Mouse (Mus musculus) ovary, adult 18-20 months (tissue): ENCODE results near the gene Ripk4.

Experiments used
- DNase-seq: peaks from one replicate; pipeline ENCODE4 v3.0.0; 2022; ENCODE audit warnings: low spot score, mixed read lengths

Gene Ripk4

DNA sequence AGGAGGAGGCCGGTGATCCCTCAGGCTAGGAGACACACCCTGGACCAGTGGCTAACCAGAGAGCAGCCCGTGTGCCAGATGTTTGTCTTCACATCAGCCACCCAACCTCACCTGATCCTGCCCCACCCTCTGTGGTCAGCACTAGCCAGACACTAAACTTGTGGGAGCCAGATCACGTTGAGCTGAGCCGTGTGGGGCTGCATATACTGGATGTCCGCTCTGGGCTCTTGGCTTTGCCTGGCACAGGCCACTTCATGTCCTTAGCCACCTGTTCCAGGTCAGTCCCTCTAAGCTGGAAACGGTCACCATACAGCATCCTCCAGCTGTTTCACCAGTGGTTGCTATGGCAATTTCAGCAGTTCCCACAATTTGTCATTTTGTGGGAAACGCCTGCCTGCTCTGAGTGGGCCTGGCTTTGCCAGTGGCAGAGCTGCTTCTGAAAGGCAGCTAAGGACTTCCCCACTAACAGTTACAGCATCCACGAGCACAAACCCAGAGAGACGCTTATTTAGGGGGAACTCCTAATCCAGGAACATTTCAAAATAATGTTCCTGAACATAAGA, 28.7 kb downstream of the Ripk4 start:
- no peak for DNase-seq

DNA sequence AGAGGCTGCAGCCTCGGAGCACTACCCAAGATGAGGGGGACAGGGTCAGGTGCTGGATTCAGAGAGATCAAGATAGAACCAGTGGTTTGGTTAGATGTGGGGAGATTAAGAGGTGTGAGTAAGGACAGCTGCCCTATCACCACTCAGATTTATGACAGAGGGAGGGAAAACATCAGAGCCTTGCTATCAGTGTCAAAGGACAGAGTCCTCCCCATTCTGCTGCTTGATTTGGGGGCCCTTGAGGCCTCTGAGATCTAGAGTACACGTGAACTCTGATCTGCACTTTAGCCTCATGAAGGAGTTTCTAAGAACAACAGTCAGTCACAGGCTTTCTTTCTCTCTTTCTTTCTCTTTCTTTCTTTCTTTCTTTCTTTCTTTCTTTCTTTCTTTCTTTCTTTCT, 30.0 kb downstream of the Ripk4 start:
- no peak for DNase-seq

DNA sequence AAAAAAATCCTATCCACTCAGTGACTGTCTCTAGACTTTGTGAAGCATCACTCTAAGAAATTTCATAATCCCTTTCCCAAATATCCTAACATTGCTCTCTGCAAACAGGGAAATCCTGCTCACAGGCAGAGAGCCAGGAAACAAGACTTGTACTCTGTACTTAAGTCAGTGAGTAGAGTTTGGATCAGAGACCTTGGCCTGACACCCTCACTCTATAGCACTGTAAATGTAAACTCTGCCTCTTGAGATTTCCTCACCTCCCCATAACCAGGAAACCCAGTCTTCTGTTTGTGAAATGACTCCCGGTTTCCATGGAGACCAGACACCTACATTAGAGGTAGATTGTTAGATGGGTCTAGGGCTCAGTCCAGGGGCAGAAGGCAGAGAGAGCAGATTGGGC, 33.3 kb downstream of the Ripk4 start:
- no peak for DNase-seq

DNA sequence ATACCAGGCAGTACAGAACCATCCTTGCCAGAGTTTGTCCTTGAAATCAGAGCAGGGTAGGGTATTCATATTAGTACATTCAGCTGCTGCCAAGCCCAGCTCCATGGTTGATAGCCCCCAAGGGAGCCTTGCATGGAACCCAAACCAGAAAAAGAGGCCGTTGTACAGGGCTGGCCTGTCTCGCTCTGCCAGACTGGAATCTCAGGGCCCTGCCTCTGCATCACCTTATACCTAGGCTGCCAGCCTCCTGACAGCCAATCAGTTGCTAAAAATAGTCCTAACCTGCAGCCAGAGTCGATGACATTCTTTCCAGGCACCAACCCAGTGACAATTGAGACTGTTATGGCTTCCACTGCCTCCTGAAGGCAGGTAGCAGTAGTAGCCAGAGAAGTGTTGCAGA, 37.2 kb downstream of the Ripk4 start:
- no peak for DNase-seq

DNA sequence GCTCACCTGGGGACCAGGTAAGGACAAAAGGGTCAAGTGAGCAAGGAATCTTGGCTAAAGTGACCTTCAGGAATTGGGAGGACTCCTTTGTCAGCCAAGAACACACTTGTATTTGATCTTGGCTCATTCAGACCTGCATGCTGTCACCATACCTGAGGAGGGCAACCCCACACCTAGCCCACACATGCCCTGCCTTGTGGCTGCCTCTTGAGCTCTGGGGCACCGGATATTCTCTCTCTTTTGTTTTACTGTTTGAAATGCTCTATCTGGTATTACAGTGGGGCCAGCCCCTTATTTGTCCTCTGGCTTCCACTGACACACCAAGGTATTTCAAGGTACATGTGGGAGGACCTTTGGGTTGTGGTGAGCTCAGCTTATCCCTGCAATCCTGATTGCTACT, 43.5 kb downstream of the Ripk4 start:
- DNase-seq, result no peak

DNA sequence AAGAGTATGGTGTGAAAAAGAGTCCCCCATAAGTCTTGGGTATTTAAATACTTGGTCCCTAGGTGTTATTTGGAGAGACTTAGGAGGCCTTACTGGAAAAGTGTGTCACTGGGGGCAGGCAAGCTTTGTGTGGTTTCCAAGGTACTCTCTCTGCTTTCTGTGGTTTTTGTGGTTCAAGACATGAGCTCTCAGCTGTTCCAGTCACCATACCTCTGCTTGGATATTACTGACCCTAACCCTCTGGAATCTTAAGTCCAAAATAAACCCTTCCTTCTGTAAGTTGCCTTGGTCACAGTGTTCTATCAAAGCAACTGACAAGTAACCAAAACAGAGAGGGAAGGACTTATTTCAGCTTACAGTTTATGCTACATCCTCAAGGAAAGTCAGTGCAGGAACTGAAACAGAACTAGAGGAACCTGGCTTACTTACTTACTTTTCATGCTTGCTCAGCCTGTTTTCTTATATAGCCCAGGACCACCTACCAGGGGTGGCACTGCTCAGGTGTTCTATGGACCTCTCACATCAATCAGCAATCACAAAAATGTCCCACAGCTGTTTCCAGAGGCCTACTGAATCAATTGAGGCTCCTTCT, 44.1 kb downstream of the Ripk4 start:
- no peak for DNase-seq

DNA sequence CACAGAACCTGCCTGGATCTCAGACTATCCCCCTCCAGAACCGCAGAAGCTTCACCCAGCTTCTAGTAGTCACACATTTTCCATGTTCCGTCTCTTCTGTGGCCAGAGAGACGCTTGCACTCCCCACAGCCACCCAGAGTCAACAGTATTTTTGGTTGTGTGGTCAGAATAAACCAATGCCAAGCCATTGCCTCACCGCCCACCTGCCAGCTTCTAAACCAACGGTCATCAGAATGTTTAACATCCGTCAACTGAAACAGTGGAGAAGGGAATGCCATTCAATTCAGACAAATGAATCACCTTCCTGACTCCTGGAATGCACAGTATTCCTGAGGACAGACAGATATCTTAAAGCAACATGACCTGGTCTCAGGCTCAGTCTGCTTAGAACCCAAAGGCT, 47.0 kb downstream of the Ripk4 start:
- no peak for DNase-seq

DNA sequence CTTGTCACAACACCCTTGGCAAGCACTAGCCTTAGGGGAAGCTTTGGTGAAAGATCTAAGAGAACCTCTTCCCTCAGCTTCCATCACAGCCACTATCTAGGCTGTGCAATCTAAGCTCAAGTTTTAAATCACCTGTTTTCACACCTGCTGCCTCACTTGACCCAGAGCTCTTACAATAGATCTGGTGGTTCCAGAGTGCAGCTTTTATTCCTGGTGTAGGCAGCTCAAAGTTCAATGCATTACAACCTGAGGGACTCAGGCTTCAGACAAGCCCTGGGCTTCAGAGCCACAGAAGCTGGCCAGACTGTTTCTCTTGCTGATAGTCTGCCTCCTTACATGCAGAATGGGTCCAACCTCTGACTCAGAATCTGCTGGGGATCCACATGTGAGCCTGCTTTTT, 51.5 kb downstream of the Ripk4 start:
- no peak for DNase-seq

DNA sequence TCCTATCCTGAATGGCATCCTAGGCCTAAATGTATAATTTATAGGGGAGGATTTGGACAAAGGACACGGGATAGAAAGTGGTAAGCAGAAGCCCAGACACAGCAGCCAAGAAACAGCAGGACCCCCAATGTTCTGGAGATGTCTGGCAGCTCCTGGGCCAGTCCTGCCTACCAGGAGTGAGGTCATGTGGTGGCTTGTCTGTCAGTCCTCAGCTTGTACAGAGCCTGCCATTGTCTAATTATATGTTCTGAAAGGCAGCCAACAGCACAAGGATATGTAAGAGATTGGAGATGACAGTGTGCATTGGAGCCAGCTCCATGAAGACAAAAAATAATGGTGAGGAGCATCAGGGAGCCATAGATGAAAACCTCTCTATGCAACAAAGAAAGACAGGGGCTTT, 61.7 kb downstream of the Ripk4 start:
- DNase-seq, result no peak

DNA sequence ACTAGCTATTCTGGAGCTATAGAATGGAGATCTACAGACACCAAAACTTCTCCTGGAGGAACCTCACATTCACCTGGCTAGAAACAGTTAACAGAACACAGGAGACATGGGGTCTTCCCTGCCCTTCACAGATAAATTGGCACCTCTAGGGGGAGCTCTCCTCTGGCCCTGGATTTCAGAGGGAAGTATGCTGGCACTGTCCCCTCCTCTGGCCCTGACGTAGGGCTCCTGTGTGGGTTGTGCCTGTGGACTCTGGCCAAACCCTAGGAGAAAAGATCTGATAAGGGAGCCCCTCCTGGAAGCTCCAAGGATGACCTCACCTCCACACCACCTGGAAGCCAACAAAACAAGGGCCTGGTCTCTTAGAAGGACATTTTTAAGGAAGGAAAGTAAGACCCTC, 65.8 kb downstream of the Ripk4 start:
- DNase-seq, result no peak

DNA sequence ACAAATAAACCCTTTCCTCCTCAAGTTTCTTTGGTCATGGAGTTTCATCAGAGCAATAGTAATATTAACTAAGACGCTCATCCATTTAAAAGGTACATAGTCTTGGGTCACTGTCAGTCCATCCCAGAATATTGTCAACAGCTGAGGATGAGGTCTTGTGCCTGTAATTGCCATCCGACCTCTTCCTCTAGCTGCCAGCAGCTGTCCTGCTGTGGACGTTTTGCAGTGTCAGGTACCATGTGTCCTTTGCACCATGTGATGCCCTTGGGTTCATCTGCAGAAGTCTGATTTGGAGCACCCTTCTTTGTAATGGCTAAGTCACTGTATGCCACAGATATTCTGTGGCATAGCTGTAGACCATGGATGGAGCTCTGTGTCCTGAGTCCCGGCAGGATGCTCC, 67.9 kb downstream of the Ripk4 start:
- no peak for DNase-seq
